Mouse (Mus musculus): ENCODE measurements around the gene Spock2. TPM values are rescaled to one million over a fixed set of nuclear protein-coding genes. Genes with fewer than 3 reads are reported as not detected.
A peak's percentile ranks its signal among the peaks of the same experiment; 100 is the strongest.

Gene Spock2
- polyA plus RNA-seq, 1 experiment, result 6.8 TPM

DNA sequence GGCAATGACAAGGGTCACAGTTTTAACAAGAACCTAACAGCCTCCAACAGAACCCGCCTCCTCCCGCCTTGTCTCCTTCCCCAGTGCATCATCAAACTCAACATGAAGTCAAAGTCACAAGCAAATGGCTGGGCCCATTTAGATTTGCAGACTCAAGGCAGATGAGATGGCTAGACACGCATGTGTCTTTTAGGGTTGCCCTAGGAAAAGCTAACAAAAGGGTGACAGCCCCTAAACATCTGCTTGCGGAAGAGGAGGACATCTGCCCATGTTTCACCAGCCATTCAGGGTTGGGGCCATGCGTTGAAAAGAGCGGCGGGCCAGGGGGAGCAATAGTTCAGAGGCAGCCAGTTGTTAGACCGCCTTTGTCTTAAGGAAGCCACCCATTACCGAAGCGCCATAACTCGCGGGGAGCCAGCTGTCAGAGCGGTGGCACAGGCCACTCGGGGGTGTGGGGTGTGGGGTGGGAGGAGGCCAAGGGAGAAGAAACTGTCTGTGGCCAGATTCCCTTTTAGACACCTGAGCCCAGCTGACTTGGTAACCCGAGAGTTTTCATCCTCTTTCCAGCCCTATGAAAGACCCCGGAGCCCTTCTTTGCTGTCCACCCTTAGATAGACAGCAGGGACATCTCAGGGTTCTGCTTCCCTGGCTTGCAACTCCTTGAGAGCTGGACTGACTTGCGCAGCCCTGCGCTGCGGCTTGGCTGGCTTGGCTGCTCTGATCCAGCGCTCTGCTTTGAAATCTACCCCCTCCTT is 451 bp upstream of the Spock2 start:
- no peak overlapping the region for H3K4me2 ChIP-seq (ENCODE audit: low read depth)
- no peaks in the 10 kb centered on the region for H3K36me3 ChIP-seq (ENCODE audit: control insufficient read depth, insufficient read depth)
- TF ChIP-seq MYOD1 (IDR thresholded peaks at IDR 0.05; ENCODE audit: control insufficient read depth in 1 of 3, insufficient read length in 2 of 3, low read depth in 2 of 3) (peak in 1 of 3 experiments; percentile 21), TCF12 (IDR thresholded peaks at IDR 0.05; ENCODE audit: insufficient read depth, poor library complexity, severe bottlenecking) (no peak)
- no peaks in the 10 kb centered on the region for H3K27me3 ChIP-seq (ENCODE audit: control insufficient read depth, insufficient read depth, insufficient read length)
- H3K79me2 ChIP-seq (ENCODE audit: control insufficient read depth, insufficient read depth), result no peaks in the 10 kb centered on the region
- peak overlapping the region; percentile 21 for H3ac ChIP-seq (ENCODE audit: control insufficient read depth, insufficient read length)
- peak overlapping the region; percentile 26 for H3K4me3 ChIP-seq

DNA sequence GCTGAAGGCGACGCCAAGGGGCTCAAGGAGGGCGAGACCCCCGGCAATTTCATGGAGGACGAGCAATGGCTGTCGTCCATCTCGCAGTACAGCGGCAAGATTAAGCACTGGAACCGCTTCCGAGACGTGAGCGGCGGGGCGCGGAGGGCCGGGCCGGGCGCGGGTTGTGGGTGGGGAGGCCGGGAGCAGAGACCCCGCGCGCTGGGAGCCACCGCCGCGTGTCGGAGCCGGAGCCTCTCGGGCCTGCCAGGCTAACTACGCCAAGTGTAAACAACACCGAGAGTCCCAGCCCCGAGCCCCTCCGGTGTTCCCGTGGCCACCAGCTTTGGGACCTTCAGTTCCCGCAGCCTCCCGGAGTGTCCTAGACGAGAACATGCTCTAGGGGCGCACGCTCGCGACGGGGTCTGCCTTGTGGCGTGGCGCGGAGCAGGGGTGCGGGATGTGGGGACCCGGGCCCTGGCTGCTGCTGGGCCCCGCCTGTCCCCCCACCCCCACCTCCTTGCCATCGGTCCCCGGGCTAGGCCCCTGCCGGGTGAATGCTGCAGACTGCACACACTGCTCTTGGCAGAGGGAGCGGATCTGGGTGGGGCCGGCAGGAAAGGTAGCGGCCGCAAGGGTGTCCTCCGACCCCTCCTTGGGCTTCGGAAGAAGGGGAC is 640 bp downstream of the Spock2 start:
- Histone ChIP-seq H3K4me2 (ENCODE audit: low read depth) (peak overlapping the region; percentile 87), H3ac (ENCODE audit: control insufficient read depth, insufficient read length) (peak overlapping the region; percentile 21), H3K4me3 (peak overlapping the region; percentile 26), H3K27me3 (ENCODE audit: control insufficient read depth, insufficient read depth, insufficient read length) (no peaks in the 10 kb centered on the region), H3K79me2 (ENCODE audit: control insufficient read depth, insufficient read depth) (no peaks in the 10 kb centered on the region), H3K36me3 (ENCODE audit: control insufficient read depth, insufficient read depth) (no peaks in the 10 kb centered on the region)
- TF ChIP-seq MYOG (IDR thresholded peaks at IDR 0.05; ENCODE audit: control insufficient read depth in 1 of 3, insufficient read depth in 1 of 3, insufficient read length in 2 of 3, low read depth in 2 of 3) (no peak), MYOD1 (IDR thresholded peaks at IDR 0.05; ENCODE audit: control insufficient read depth in 1 of 3, insufficient read length in 2 of 3, low read depth in 2 of 3) (no peak), TCF3 (IDR thresholded peaks at IDR 0.05; ENCODE audit: insufficient read length, low read depth) (no peak)

DNA sequence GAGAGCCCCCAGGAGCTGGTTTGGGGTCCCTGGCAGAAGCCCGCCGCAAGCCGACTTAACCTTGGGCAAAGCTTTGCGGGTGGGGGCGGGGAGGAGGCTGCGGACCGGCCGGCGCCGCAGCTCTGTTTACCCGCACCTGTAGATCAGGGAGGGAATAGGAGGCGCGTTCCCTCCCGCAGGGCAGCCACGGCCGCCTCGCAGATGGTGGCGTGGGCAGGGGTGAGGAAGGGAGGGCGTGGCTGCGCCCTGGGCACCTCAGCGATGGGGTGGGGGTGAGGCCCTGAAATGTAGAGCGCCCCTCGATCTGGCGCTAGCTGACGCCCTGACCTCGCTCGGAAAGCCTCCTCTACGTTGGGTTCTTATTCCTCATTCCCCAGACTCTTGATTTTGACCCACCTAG is 1.4 kb downstream of the Spock2 start:
- TF ChIP-seq CEBPB (IDR thresholded peaks at IDR 0.05; ENCODE audit: insufficient read depth, poor library complexity, severe bottlenecking) (no peak), SRF (IDR thresholded peaks at IDR 0.05; ENCODE audit: control insufficient read depth, insufficient read length, low read depth) (no peak), MAX (IDR thresholded peaks at IDR 0.05; ENCODE audit: low read depth) (no peak), MYOD1 (IDR thresholded peaks at IDR 0.05; ENCODE audit: control insufficient read depth in 1 of 3, insufficient read length in 2 of 3, low read depth in 2 of 3) (no peak), TCF3 (IDR thresholded peaks at IDR 0.05; ENCODE audit: insufficient read length, low read depth) (no peak), USF1 (IDR thresholded peaks at IDR 0.05; ENCODE audit: low read depth) (no peak), E2F4 (IDR thresholded peaks at IDR 0.05; ENCODE audit: insufficient read depth) (no peak), POLR2A (IDR thresholded peaks at IDR 0.05; ENCODE audit: insufficient read length, low read depth) (no peak), POLR2AphosphoS2 (IDR thresholded peaks at IDR 0.05; ENCODE audit: insufficient read length, low read depth) (no peak), TCF12 (IDR thresholded peaks at IDR 0.05; ENCODE audit: insufficient read depth, poor library complexity, severe bottlenecking) (no peak), MYOG (IDR thresholded peaks at IDR 0.05; ENCODE audit: control insufficient read depth in 1 of 3, insufficient read depth in 1 of 3, insufficient read length in 2 of 3, low read depth in 2 of 3) (no peak), REST (IDR thresholded peaks at IDR 0.05; ENCODE audit: insufficient read depth, insufficient read length) (no peak)
- Histone ChIP-seq H3ac (ENCODE audit: control insufficient read depth, insufficient read length) (peak overlapping the region; percentile 21), H3K36me3 (ENCODE audit: control insufficient read depth, insufficient read depth) (no peaks in the 10 kb centered on the region), H3K79me2 (ENCODE audit: control insufficient read depth, insufficient read depth) (no peaks in the 10 kb centered on the region), H3K4me3 (peak overlapping the region; percentile 26), H3K4me2 (ENCODE audit: low read depth) (peak overlapping the region; percentile 87), H3K27me3 (ENCODE audit: control insufficient read depth, insufficient read depth, insufficient read length) (no peaks in the 10 kb centered on the region)

DNA sequence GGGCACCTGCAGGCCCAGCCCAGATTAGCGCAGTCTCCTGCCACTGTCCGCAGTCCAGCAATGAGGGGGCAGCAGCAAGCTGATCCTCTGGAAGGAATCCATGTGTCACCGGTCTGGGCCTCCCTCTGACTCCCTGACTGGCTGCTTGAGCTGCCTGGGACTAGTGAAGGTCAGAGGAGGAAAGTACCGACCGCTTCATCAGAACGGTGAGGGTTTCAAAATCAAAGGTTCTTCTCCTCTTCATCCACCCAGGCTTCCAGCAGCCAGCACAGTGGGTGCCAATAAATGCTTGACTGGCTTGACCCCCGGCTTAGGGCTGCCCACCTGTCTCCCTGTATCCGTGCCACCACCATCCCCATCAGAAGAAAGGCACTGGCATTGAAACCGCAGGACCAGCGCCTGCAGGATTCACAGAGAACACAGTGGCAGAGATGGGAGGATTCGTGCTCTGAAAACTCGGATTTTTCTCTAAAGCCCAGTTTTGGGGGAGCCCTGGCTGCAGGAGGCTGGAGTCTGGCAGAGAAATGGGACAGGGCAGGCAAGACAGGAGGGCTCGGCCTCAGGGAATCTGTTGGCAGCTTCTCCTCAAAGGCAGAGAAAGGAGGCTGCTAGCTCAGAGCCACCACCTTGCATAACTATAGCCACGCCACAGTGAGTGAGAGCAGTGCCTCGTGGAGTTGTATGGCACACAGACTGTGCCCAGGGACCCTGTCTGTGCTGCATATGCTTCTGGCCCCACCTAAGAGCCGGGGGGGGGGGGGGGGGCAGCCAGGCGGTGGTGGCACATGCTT is 2.5 kb downstream of the Spock2 start:
- Histone ChIP-seq H3K79me2 (ENCODE audit: control insufficient read depth, insufficient read depth) (no peaks in the 10 kb centered on the region), H3K36me3 (ENCODE audit: control insufficient read depth, insufficient read depth) (no peaks in the 10 kb centered on the region), H3K4me2 (ENCODE audit: low read depth) (no peak overlapping the region), H3ac (ENCODE audit: control insufficient read depth, insufficient read length) (no peak overlapping the region), H3K27me3 (ENCODE audit: control insufficient read depth, insufficient read depth, insufficient read length) (no peaks in the 10 kb centered on the region), H3K4me3 (no peak overlapping the region)
- TF ChIP-seq TCF12 (IDR thresholded peaks at IDR 0.05; ENCODE audit: insufficient read depth, poor library complexity, severe bottlenecking) (no peak), MYOD1 (IDR thresholded peaks at IDR 0.05; ENCODE audit: control insufficient read depth in 1 of 3, insufficient read length in 2 of 3, low read depth in 2 of 3) (no peak), USF1 (IDR thresholded peaks at IDR 0.05; ENCODE audit: low read depth) (no peak), CEBPB (IDR thresholded peaks at IDR 0.05; ENCODE audit: insufficient read depth, poor library complexity, severe bottlenecking) (no peak), E2F4 (IDR thresholded peaks at IDR 0.05; ENCODE audit: insufficient read depth) (no peak), POLR2A (IDR thresholded peaks at IDR 0.05; ENCODE audit: insufficient read length, low read depth) (no peak), POLR2AphosphoS2 (IDR thresholded peaks at IDR 0.05; ENCODE audit: insufficient read length, low read depth) (no peak), MYOG (IDR thresholded peaks at IDR 0.05; ENCODE audit: control insufficient read depth in 1 of 3, insufficient read depth in 1 of 3, insufficient read length in 2 of 3, low read depth in 2 of 3) (no peak), TCF3 (IDR thresholded peaks at IDR 0.05; ENCODE audit: insufficient read length, low read depth) (no peak), MAX (IDR thresholded peaks at IDR 0.05; ENCODE audit: low read depth) (no peak), SRF (IDR thresholded peaks at IDR 0.05; ENCODE audit: control insufficient read depth, insufficient read length, low read depth) (no peak), REST (IDR thresholded peaks at IDR 0.05; ENCODE audit: insufficient read depth, insufficient read length) (no peak)
